Mouse (Mus musculus): ENCODE results near the gene Dusp16.

DNA sequence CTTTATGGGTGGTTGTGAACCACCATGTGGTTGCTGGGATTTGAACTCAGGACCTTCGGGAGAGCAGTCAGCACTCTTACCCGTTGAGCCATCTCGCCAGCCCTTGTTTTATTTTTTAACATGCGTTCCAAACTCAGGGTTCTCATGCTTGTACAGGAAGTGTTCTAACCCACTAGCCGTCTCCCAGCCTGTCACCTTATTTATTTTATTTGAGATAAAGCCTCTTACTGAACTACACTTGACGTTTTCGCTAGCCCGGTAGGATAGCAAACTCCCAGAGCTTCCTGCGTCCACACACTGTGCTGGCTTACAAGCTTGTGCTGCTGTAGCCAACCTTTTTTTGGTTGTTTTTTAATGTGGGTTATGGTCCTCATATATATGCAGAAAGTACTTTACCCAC, 126.6 kb downstream of the Dusp16 start:
- TF ChIP-seq CTCF (IDR thresholded peaks at IDR 0.05; ENCODE audit: borderline replicate concordance, extremely low read depth, insufficient read depth, insufficient read length) (no peak), POLR2A (IDR thresholded peaks at IDR 0.05; ENCODE audit: borderline replicate concordance, extremely low read depth, insufficient read depth, insufficient read length, poor library complexity, severe bottlenecking) (no peak)
